Mouse (Mus musculus): ENCODE measurements around the gene Lat. TPM values are rescaled to one million over a fixed set of nuclear protein-coding genes. Genes with fewer than 3 reads are reported as not detected.

Gene Lat
- polyA plus RNA-seq, 1 experiment = 0.31 TPM

GRCm38 (mm10) chr7:126375012-126375411 lies 5.6 kb upstream of the Lat start:
- no peak overlapping the region for H3K4me3 ChIP-seq (replicated peaks)
- TF ChIP-seq GATA1 (IDR thresholded peaks at IDR 0.05; ENCODE audit: low read length) (no peak), TAL1 (IDR thresholded peaks at IDR 0.05; ENCODE audit: low read length) (no peak)
- H3K4me1 ChIP-seq (ENCODE audit: control insufficient read depth) = peaks cover 39% of the 10 kb centered on the region
- no peaks in the 10 kb centered on the region for H3K27me3 ChIP-seq (ENCODE audit: control insufficient read depth)
- H3K9me3 ChIP-seq (ENCODE audit: control insufficient read depth, low read length) = no peaks in the 10 kb centered on the region
- H3K36me3 ChIP-seq (ENCODE audit: control insufficient read depth) = peaks cover 51% of the 10 kb centered on the region

GRCm38 (mm10) chr7:126374526-126374925 lies 5.2 kb upstream of the Lat start:
- Histone ChIP-seq H3K9me3 (ENCODE audit: control insufficient read depth, low read length) (no peaks in the 10 kb centered on the region), H3K36me3 (ENCODE audit: control insufficient read depth) (peaks cover 56% of the 10 kb centered on the region), H3K4me1 (ENCODE audit: control insufficient read depth) (peaks cover 39% of the 10 kb centered on the region), H3K27me3 (ENCODE audit: control insufficient read depth) (no peaks in the 10 kb centered on the region), H3K4me3 (replicated peaks) (no peak overlapping the region)
- TF ChIP-seq GATA1 (IDR thresholded peaks at IDR 0.05; ENCODE audit: low read length) (no peak), TAL1 (IDR thresholded peaks at IDR 0.05; ENCODE audit: low read length) (no peak)

GRCm38 (mm10) chr7:126373007-126373406 lies 3.6 kb upstream of the Lat start:
- H3K4me3 ChIP-seq (replicated peaks) = no peak overlapping the region
- TF ChIP-seq TAL1 (IDR thresholded peaks at IDR 0.05; ENCODE audit: low read length) (no peak), GATA1 (IDR thresholded peaks at IDR 0.05; ENCODE audit: low read length) (no peak)
- H3K36me3 ChIP-seq (ENCODE audit: control insufficient read depth) = peaks cover 61% of the 10 kb centered on the region
- no peaks in the 10 kb centered on the region for H3K9me3 ChIP-seq (ENCODE audit: control insufficient read depth, low read length)
- no peaks in the 10 kb centered on the region for H3K27me3 ChIP-seq (ENCODE audit: control insufficient read depth)
- peaks cover 36% of the 10 kb centered on the region for H3K4me1 ChIP-seq (ENCODE audit: control insufficient read depth)

GRCm38 (mm10) chr7:126368367-126368766 lies 1.0 kb downstream of the Lat start:
- Histone ChIP-seq H3K27me3 (ENCODE audit: control insufficient read depth) (no peaks in the 10 kb centered on the region), H3K9me3 (ENCODE audit: control insufficient read depth, low read length) (no peaks in the 10 kb centered on the region), H3K36me3 (ENCODE audit: control insufficient read depth) (peaks cover 49% of the 10 kb centered on the region), H3K4me1 (ENCODE audit: control insufficient read depth) (peaks cover 2% of the 10 kb centered on the region; the same call in 1 of the 2 replicates), H3K4me3 (replicated peaks) (no peak overlapping the region)
- TF ChIP-seq GATA1 (IDR thresholded peaks at IDR 0.05; ENCODE audit: low read length) (no peak), TAL1 (IDR thresholded peaks at IDR 0.05; ENCODE audit: low read length) (no peak)

GRCm38 (mm10) chr7:126367636-126368035 lies 1.7 kb downstream of the Lat start:
- no peak overlapping the region for H3K4me3 ChIP-seq (replicated peaks)
- no peaks in the 10 kb centered on the region for H3K9me3 ChIP-seq (ENCODE audit: control insufficient read depth, low read length)
- H3K4me1 ChIP-seq (ENCODE audit: control insufficient read depth) = peaks cover 8% of the 10 kb centered on the region
- no peaks in the 10 kb centered on the region for H3K27me3 ChIP-seq (ENCODE audit: control insufficient read depth)
- peaks cover 42% of the 10 kb centered on the region for H3K36me3 ChIP-seq (ENCODE audit: control insufficient read depth)
- TF ChIP-seq TAL1 (IDR thresholded peaks at IDR 0.05; ENCODE audit: low read length) = no peak
- no peak for TF ChIP-seq GATA1 (IDR thresholded peaks at IDR 0.05; ENCODE audit: low read length)

- TF ChIP-seq GATA1 (IDR thresholded peaks at IDR 0.05; ENCODE audit: low read length) = no peak
- TF ChIP-seq TAL1 (IDR thresholded peaks at IDR 0.05; ENCODE audit: low read length) = no peak
- peaks cover 5% of the 10 kb centered on the region for H3K36me3 ChIP-seq (ENCODE audit: control insufficient read depth)
- H3K4me3 ChIP-seq (replicated peaks) = no peak overlapping the region
- H3K27me3 ChIP-seq (ENCODE audit: control insufficient read depth) = no peaks in the 10 kb centered on the region
- H3K9me3 ChIP-seq (ENCODE audit: control insufficient read depth, low read length) = no peaks in the 10 kb centered on the region
- H3K4me1 ChIP-seq (ENCODE audit: control insufficient read depth) = peaks cover 20% of the 10 kb centered on the region
Observed at GRCm38 (mm10) chr7:126363038-126363437, 6.3 kb downstream of the Lat start.

- Histone ChIP-seq H3K4me3 (replicated peaks) (no peak overlapping the region), H3K36me3 (ENCODE audit: control insufficient read depth) (no peaks in the 10 kb centered on the region; the same call in 1 of the 2 replicates), H3K4me1 (ENCODE audit: control insufficient read depth) (peaks cover 58% of the 10 kb centered on the region), H3K27me3 (ENCODE audit: control insufficient read depth) (no peaks in the 10 kb centered on the region), H3K9me3 (ENCODE audit: control insufficient read depth, low read length) (no peaks in the 10 kb centered on the region)
- TF ChIP-seq TAL1 (IDR thresholded peaks at IDR 0.05; ENCODE audit: low read length) (no peak), GATA1 (IDR thresholded peaks at IDR 0.05; ENCODE audit: low read length) (no peak)
Observed at GRCm38 (mm10) chr7:126359049-126359448, 10.3 kb downstream of the Lat start.

GRCm38 (mm10) chr7:126358413-126358812 lies 11.0 kb downstream of the Lat start:
- H3K4me1 ChIP-seq (ENCODE audit: control insufficient read depth) = peaks cover 63% of the 10 kb centered on the region
- no peak overlapping the region for H3K4me3 ChIP-seq (replicated peaks)
- H3K27me3 ChIP-seq (ENCODE audit: control insufficient read depth) = no peaks in the 10 kb centered on the region
- no peaks in the 10 kb centered on the region for H3K36me3 ChIP-seq (ENCODE audit: control insufficient read depth)
- no peak for TF ChIP-seq TAL1 (IDR thresholded peaks at IDR 0.05; ENCODE audit: low read length)
- TF ChIP-seq GATA1 (IDR thresholded peaks at IDR 0.05; ENCODE audit: low read length) = no peak
- H3K9me3 ChIP-seq (ENCODE audit: control insufficient read depth, low read length) = no peaks in the 10 kb centered on the region

- TF ChIP-seq TAL1 (IDR thresholded peaks at IDR 0.05; ENCODE audit: low read length) (no peak), GATA1 (IDR thresholded peaks at IDR 0.05; ENCODE audit: low read length) (no peak)
- Histone ChIP-seq H3K9me3 (ENCODE audit: control insufficient read depth, low read length) (no peaks in the 10 kb centered on the region), H3K4me1 (ENCODE audit: control insufficient read depth) (peaks cover 60% of the 10 kb centered on the region), H3K4me3 (replicated peaks) (no peak overlapping the region), H3K36me3 (ENCODE audit: control insufficient read depth) (no peaks in the 10 kb centered on the region), H3K27me3 (ENCODE audit: control insufficient read depth) (no peaks in the 10 kb centered on the region)
Observed at GRCm38 (mm10) chr7:126357838-126358237, 11.5 kb downstream of the Lat start.

All from erythroblast, embryonic 14.5 days (primary cell).